Mouse (Mus musculus): ENCODE measurements around the gene Tex37. TPM values are rescaled to one million over a fixed set of nuclear protein-coding genes. Genes with fewer than 3 reads are reported as not detected.

Tex37 gene
- polyA plus RNA-seq, 1 experiment from 2014 or later = not detected

GRCm38 (mm10) chr6:70874035-70874775 is 44.5 kb downstream of the Tex37 start:
- Histone ChIP-seq H3K4me1 (ENCODE audit: control insufficient read depth, insufficient read depth, low read length) (no peaks in the 10 kb centered on the region), H3K9ac (ENCODE audit: low read length) (no peak overlapping the region), H3K9me3 (ENCODE audit: control insufficient read depth, low read length) (no peaks in the 10 kb centered on the region), H3K27me3 (ENCODE audit: control insufficient read depth, insufficient read depth, low read length) (no peaks in the 10 kb centered on the region), H3K36me3 (ENCODE audit: control insufficient read depth, insufficient read depth, low read length) (no peaks in the 10 kb centered on the region), H3K4me3 (ENCODE audit: low read depth, low read length) (no peak overlapping the region), H3K4me2 (ENCODE audit: low read depth, severe bottlenecking) (no peak overlapping the region), H3K27ac (replicated peaks; ENCODE audit: low read depth, low read length) (no peak overlapping the region)
- DNase-seq (ENCODE audit: low spot score) (no peak), ATAC-seq (ENCODE audit: insufficient number of reproducible peaks, low FRiP score, low TSS enrichment, low read depth) (no peak)
- WGBS = 84% methylated on average over 5 of the region's 5 CpGs

GRCm38 (mm10) chr6:70872570-70872969 is 46.2 kb downstream of the Tex37 start:
- H3K4me1 ChIP-seq (ENCODE audit: control insufficient read depth, insufficient read depth, low read length) = no peaks in the 10 kb centered on the region
- DNase-seq (ENCODE audit: low spot score) (no peak), ATAC-seq (ENCODE audit: insufficient number of reproducible peaks, low FRiP score, low TSS enrichment, low read depth) (no peak)
- no peak overlapping the region for H3K27ac ChIP-seq (replicated peaks; ENCODE audit: low read depth, low read length)
- H3K9ac ChIP-seq (ENCODE audit: low read length) = no peak overlapping the region
- no peaks in the 10 kb centered on the region for H3K9me3 ChIP-seq (ENCODE audit: control insufficient read depth, low read length)
- H3K27me3 ChIP-seq (ENCODE audit: control insufficient read depth, insufficient read depth, low read length) = no peaks in the 10 kb centered on the region
- no peak overlapping the region for H3K4me3 ChIP-seq (ENCODE audit: low read depth, low read length)
- no peak overlapping the region for H3K4me2 ChIP-seq (ENCODE audit: low read depth, severe bottlenecking)
- no peaks in the 10 kb centered on the region for H3K36me3 ChIP-seq (ENCODE audit: control insufficient read depth, insufficient read depth, low read length)
- WGBS = 81% methylated on average over 7 of the region's 7 CpGs

DNA sequence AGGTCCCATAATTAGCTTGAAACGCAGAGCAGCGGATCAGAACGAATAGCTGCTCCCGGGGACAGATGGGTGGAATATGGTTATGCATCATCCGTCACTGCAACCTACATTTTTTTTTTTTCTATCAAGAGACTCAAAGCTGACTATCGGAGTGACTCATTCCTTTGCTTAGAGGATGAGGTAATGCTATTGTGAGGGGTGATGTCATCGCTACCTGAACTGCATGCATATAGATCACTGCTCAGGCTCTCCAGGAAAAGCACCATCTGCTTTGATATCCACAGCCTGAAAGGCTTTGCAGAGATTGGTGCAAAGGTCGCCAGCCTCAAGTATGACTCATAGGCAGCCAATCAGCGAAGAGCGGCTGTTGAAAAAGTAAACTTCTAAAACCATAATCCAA is 46.6 kb downstream of the Tex37 start:
- ATAC-seq (ENCODE audit: insufficient number of reproducible peaks, low FRiP score, low TSS enrichment, low read depth) = no peak

GRCm38 (mm10) chr6:70871511-70871980 is 47.2 kb downstream of the Tex37 start:
- Histone ChIP-seq H3K27ac (replicated peaks; ENCODE audit: low read depth, low read length) (no peak overlapping the region), H3K4me3 (ENCODE audit: low read depth, low read length) (no peak overlapping the region), H3K9me3 (ENCODE audit: control insufficient read depth, low read length) (no peaks in the 10 kb centered on the region), H3K27me3 (ENCODE audit: control insufficient read depth, insufficient read depth, low read length) (no peaks in the 10 kb centered on the region), H3K9ac (ENCODE audit: low read length) (no peak overlapping the region), H3K4me2 (ENCODE audit: low read depth, severe bottlenecking) (no peak overlapping the region), H3K36me3 (ENCODE audit: control insufficient read depth, insufficient read depth, low read length) (no peaks in the 10 kb centered on the region), H3K4me1 (ENCODE audit: control insufficient read depth, insufficient read depth, low read length) (no peaks in the 10 kb centered on the region)
- DNase-seq (ENCODE audit: low spot score) (no peak), ATAC-seq (ENCODE audit: insufficient number of reproducible peaks, low FRiP score, low TSS enrichment, low read depth) (no peak)
- 75% methylated on average over 14 of the region's 14 CpGs for WGBS

More for the DNA sequence above, 46.6 kb downstream of the Tex37 start:
- WGBS = 84% methylated on average over 10 of the region's 10 CpGs
- Histone ChIP-seq H3K9ac (ENCODE audit: low read length) (no peak overlapping the region), H3K36me3 (ENCODE audit: control insufficient read depth, insufficient read depth, low read length) (no peaks in the 10 kb centered on the region), H3K27me3 (ENCODE audit: control insufficient read depth, insufficient read depth, low read length) (no peaks in the 10 kb centered on the region), H3K4me2 (ENCODE audit: low read depth, severe bottlenecking) (no peak overlapping the region), H3K4me1 (ENCODE audit: control insufficient read depth, insufficient read depth, low read length) (no peaks in the 10 kb centered on the region), H3K27ac (replicated peaks; ENCODE audit: low read depth, low read length) (no peak overlapping the region), H3K9me3 (ENCODE audit: control insufficient read depth, low read length) (no peaks in the 10 kb centered on the region), H3K4me3 (ENCODE audit: low read depth, low read length) (no peak overlapping the region)
- no peak for DNase-seq (ENCODE audit: low spot score)

- H3K9ac ChIP-seq (ENCODE audit: low read length) = no peak overlapping the region
- no peak for ATAC-seq (ENCODE audit: insufficient number of reproducible peaks, low FRiP score, low TSS enrichment, low read depth)
- no peak overlapping the region for H3K27ac ChIP-seq (replicated peaks; ENCODE audit: low read depth, low read length)
- H3K4me3 ChIP-seq (ENCODE audit: low read depth, low read length) = no peak overlapping the region
- no peak for DNase-seq (ENCODE audit: low spot score)
- no peaks in the 10 kb centered on the region for H3K27me3 ChIP-seq (ENCODE audit: control insufficient read depth, insufficient read depth, low read length)
- H3K4me2 ChIP-seq (ENCODE audit: low read depth, severe bottlenecking) = no peak overlapping the region
- no peaks in the 10 kb centered on the region; the same call in 1 of the 2 replicates for H3K36me3 ChIP-seq (ENCODE audit: control insufficient read depth, insufficient read depth, low read length)
- no peaks in the 10 kb centered on the region for H3K9me3 ChIP-seq (ENCODE audit: control insufficient read depth, low read length)
- 94% methylated on average over 9 of the region's 9 CpGs for WGBS
- no peaks in the 10 kb centered on the region for H3K4me1 ChIP-seq (ENCODE audit: control insufficient read depth, insufficient read depth, low read length)
Measured at GRCm38 (mm10) chr6:70867297-70867696, 51.4 kb downstream of the Tex37 start.

DNA sequence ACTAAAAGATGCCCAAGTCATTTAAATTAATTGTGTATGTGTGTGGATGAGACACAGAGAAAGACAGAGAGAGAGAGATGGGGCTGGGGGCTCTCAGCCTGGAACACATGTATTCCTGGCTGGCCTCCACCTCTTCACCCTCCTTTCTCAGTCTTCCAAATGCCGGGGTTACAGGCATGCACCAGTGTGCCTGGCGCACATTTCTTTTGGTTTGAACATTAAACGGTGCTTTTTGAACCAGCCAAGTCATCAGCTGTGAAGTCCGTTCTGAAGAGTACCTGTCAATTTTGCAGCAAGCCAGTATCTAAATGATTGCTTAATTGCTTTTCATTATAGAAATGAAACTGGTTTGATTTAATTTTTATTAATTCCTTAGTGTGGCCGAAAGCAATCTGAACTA is 52.0 kb downstream of the Tex37 start:
- Histone ChIP-seq H3K36me3 (ENCODE audit: control insufficient read depth, insufficient read depth, low read length) (no peaks in the 10 kb centered on the region; the same call in 1 of the 2 replicates), H3K4me2 (ENCODE audit: low read depth, severe bottlenecking) (no peak overlapping the region), H3K27ac (replicated peaks; ENCODE audit: low read depth, low read length) (no peak overlapping the region), H3K9ac (ENCODE audit: low read length) (no peak overlapping the region), H3K27me3 (ENCODE audit: control insufficient read depth, insufficient read depth, low read length) (no peaks in the 10 kb centered on the region), H3K4me3 (ENCODE audit: low read depth, low read length) (no peak overlapping the region), H3K9me3 (ENCODE audit: control insufficient read depth, low read length) (no peaks in the 10 kb centered on the region), H3K4me1 (ENCODE audit: control insufficient read depth, insufficient read depth, low read length) (no peaks in the 10 kb centered on the region)
- no peak for ATAC-seq (ENCODE audit: insufficient number of reproducible peaks, low FRiP score, low TSS enrichment, low read depth)
- 85% methylated on average over 5 of the region's 5 CpGs for WGBS
- DNase-seq (ENCODE audit: low spot score) = no peak

- Histone ChIP-seq H3K9ac (ENCODE audit: low read length) (no peak overlapping the region), H3K4me2 (ENCODE audit: low read depth, severe bottlenecking) (no peak overlapping the region), H3K9me3 (ENCODE audit: control insufficient read depth, low read length) (no peaks in the 10 kb centered on the region), H3K27ac (replicated peaks; ENCODE audit: low read depth, low read length) (no peak overlapping the region), H3K36me3 (ENCODE audit: control insufficient read depth, insufficient read depth, low read length) (peaks cover 3% of the 10 kb centered on the region; the same call in 1 of the 2 replicates), H3K27me3 (ENCODE audit: control insufficient read depth, insufficient read depth, low read length) (no peaks in the 10 kb centered on the region), H3K4me3 (ENCODE audit: low read depth, low read length) (no peak overlapping the region), H3K4me1 (ENCODE audit: control insufficient read depth, insufficient read depth, low read length) (no peaks in the 10 kb centered on the region)
- no peak for DNase-seq (ENCODE audit: low spot score)
- no peak for ATAC-seq (ENCODE audit: insufficient number of reproducible peaks, low FRiP score, low TSS enrichment, low read depth)
- WGBS = 89% methylated on average over 6 of the region's 6 CpGs
Measured at GRCm38 (mm10) chr6:70864285-70864684, 54.4 kb downstream of the Tex37 start.

Measured in limb, embryonic 11.5 days (tissue).